Mouse (Mus musculus): Measurements from ENCODE around the gene Spock2. TPM values are rescaled to one million over a fixed set of nuclear protein-coding genes. Genes with fewer than 3 reads are reported as not detected.

Gene Spock2
- polyA plus RNA-seq, 1 experiment from 2014 or later = 8.6 TPM

GRCm38 (mm10) chr10:60080601-60080981, 25.4 kb upstream of the Spock2 start:
- Histone ChIP-seq H3K9me3 (replicated peaks; ENCODE audit: control insufficient read depth, low read length) (no peaks in the 10 kb centered on the region), H3K27me3 (ENCODE audit: control insufficient read depth, insufficient read depth, low read length) (no peaks in the 10 kb centered on the region), H3K4me1 (ENCODE audit: control insufficient read depth, insufficient read depth, low read length) (peaks cover 51% of the 10 kb centered on the region), H3K4me3 (ENCODE audit: low read length) (no peak overlapping the region), H3K27ac (ENCODE audit: low read length) (peak overlapping the region; percentile 87), H3K4me2 (ENCODE audit: low read depth, low read length) (peak overlapping the region; percentile 14; the same call in 1 of the 2 replicates), H3K36me3 (ENCODE audit: control insufficient read depth, insufficient read depth) (no peaks in the 10 kb centered on the region), H3K9ac (ENCODE audit: low read length) (peak overlapping the region; percentile 42; the same call in 1 of the 2 replicates)
- ATAC-seq (replicated peaks; ENCODE audit: extremely low read depth, insufficient read depth, low FRiP score) = no peak
- 13% methylated on average over 5 of the region's 5 CpGs for WGBS

DNA sequence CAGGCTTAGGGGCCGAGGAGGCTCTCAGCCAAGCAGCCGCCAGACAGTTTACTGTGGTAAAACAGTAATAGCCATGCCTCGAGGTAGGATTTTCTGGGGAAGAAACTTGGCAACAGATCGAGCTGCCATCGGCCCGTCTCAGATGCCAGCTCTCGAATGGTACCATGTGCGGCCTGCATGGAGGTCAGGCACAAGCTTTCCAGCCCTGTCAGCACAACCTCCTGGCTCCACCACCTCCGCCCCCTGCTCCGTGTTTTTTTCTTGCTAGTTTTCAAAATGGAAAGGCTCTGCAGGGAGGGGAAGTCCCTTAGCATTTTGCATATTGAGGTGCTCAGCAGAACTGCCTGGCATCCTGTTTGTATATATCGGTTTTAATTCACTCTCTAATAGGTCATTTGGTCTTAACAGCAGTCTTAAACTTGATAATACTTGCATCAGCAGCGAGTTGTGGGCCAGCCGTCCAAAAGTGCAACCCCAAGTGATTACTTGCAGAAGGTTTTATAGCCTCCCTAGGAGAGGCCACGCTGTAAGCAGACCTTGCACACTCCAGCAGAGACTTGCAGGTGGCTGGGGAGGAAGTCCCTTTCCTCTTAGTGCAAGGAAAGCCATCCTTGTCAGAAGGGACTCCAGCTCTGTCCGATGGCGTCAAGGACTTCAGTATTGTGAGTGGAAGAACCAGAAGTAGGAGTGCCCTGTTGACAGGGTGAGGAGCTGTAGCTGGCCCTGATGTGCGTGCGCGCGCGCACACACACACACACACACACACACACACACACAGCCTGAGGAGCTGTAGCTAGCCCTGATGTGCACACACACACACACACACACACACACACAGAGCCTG, 24.8 kb upstream of the Spock2 start:
- peak overlapping the region; percentile 87 for H3K27ac ChIP-seq (ENCODE audit: low read length)
- H3K36me3 ChIP-seq (ENCODE audit: control insufficient read depth, insufficient read depth) = no peaks in the 10 kb centered on the region
- peaks cover 56% of the 10 kb centered on the region for H3K4me1 ChIP-seq (ENCODE audit: control insufficient read depth, insufficient read depth, low read length)
- peak overlapping the region; percentile 42; the same call in 1 of the 2 replicates for H3K9ac ChIP-seq (ENCODE audit: low read length)
- peak overlapping the region; percentile 14; the same call in 1 of the 2 replicates for H3K4me2 ChIP-seq (ENCODE audit: low read depth, low read length)
- peak; percentile 19; the same call in 1 of the 2 replicates for ATAC-seq (replicated peaks; ENCODE audit: extremely low read depth, insufficient read depth, low FRiP score)
- no peaks in the 10 kb centered on the region for H3K27me3 ChIP-seq (ENCODE audit: control insufficient read depth, insufficient read depth, low read length)
- 45% methylated on average over 21 of the region's 21 CpGs for WGBS
- no peaks in the 10 kb centered on the region for H3K9me3 ChIP-seq (replicated peaks; ENCODE audit: control insufficient read depth, low read length)
- no peak overlapping the region for H3K4me3 ChIP-seq (ENCODE audit: low read length)

DNA sequence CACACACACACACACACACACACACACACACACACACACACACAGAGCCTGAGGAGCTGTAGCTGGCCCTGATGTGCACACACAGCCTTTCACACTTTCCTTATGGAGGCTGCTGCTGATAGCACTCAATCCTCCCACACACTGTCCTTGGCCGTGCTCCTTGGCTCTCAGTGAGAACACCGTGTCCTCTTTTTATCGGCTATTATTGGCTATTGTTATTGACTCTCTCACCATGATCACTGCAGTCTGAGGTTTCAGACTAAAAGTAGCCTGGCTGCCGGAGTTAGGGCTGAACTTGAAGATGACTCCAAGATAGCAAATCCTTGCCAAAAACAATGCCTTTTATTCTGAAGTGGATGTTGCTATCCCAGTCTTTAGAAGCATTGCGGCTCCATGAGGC, 24.1 kb upstream of the Spock2 start:
- H3K9me3 ChIP-seq (replicated peaks; ENCODE audit: control insufficient read depth, low read length) = no peaks in the 10 kb centered on the region
- H3K4me3 ChIP-seq (ENCODE audit: low read length) = no peak overlapping the region
- no peaks in the 10 kb centered on the region for H3K27me3 ChIP-seq (ENCODE audit: control insufficient read depth, insufficient read depth, low read length)
- no peak overlapping the region for H3K9ac ChIP-seq (ENCODE audit: low read length)
- peak overlapping the region; percentile 13; the same call in 1 of the 2 replicates for H3K4me2 ChIP-seq (ENCODE audit: low read depth, low read length)
- peaks cover 56% of the 10 kb centered on the region for H3K4me1 ChIP-seq (ENCODE audit: control insufficient read depth, insufficient read depth, low read length)
- ATAC-seq (replicated peaks; ENCODE audit: extremely low read depth, insufficient read depth, low FRiP score) = peak; percentile 42
- no peaks in the 10 kb centered on the region for H3K36me3 ChIP-seq (ENCODE audit: control insufficient read depth, insufficient read depth)
- whole genome bisulfite sequencing = 35% methylated on average over 5 of the region's 5 CpGs
- H3K27ac ChIP-seq (ENCODE audit: low read length) = peak overlapping the region; percentile 87

- peaks cover 5% of the 10 kb centered on the region; the same call in 1 of the 2 replicates for H3K27me3 ChIP-seq (ENCODE audit: control insufficient read depth, insufficient read depth, low read length)
- WGBS = 66% methylated on average over 4 of the region's 4 CpGs
- H3K36me3 ChIP-seq (ENCODE audit: control insufficient read depth, insufficient read depth) = no peaks in the 10 kb centered on the region
- H3K4me3 ChIP-seq (ENCODE audit: low read length) = no peak overlapping the region
- peaks cover 41% of the 10 kb centered on the region for H3K4me1 ChIP-seq (ENCODE audit: control insufficient read depth, insufficient read depth, low read length)
- no peak overlapping the region for H3K27ac ChIP-seq (ENCODE audit: low read length)
- H3K9ac ChIP-seq (ENCODE audit: low read length) = no peak overlapping the region
- H3K4me2 ChIP-seq (ENCODE audit: low read depth, low read length) = no peak overlapping the region
- no peak for ATAC-seq (replicated peaks; ENCODE audit: extremely low read depth, insufficient read depth, low FRiP score)
- no peaks in the 10 kb centered on the region for H3K9me3 ChIP-seq (replicated peaks; ENCODE audit: control insufficient read depth, low read length)
Measured at GRCm38 (mm10) chr10:60084065-60084464, 22.0 kb upstream of the Spock2 start.

DNA sequence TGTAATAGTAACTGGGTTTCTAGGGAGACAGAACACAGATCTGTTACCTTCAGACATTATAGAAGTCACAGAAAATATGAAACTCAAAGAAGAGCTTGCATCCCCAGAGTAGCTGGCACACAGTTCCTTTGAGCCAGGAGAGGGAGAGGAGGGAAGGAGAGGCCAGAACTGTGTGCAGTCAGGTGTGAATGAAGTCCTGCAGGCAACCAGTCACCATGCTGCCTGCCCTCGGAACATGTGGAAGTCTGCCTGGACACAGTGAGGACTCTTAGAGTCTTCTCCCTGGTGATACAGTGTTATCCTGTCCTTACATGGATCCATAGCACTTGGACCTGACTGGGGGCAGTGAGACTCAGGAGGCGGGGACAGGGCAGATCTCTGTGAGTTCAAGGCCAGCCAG, 13.7 kb upstream of the Spock2 start:
- H3K36me3 ChIP-seq (ENCODE audit: control insufficient read depth, insufficient read depth) = no peaks in the 10 kb centered on the region
- 87% methylated on average over 2 of the region's 2 CpGs for WGBS
- H3K27me3 ChIP-seq (ENCODE audit: control insufficient read depth, insufficient read depth, low read length) = peaks cover 5% of the 10 kb centered on the region; the same call in 1 of the 2 replicates
- no peaks in the 10 kb centered on the region for H3K9me3 ChIP-seq (replicated peaks; ENCODE audit: control insufficient read depth, low read length)
- no peaks in the 10 kb centered on the region for H3K4me1 ChIP-seq (ENCODE audit: control insufficient read depth, insufficient read depth, low read length)
- H3K9ac ChIP-seq (ENCODE audit: low read length) = no peak overlapping the region
- H3K4me3 ChIP-seq (ENCODE audit: low read length) = no peak overlapping the region
- ATAC-seq (replicated peaks; ENCODE audit: extremely low read depth, insufficient read depth, low FRiP score) = no peak
- no peak overlapping the region for H3K4me2 ChIP-seq (ENCODE audit: low read depth, low read length)
- H3K27ac ChIP-seq (ENCODE audit: low read length) = no peak overlapping the region

DNA sequence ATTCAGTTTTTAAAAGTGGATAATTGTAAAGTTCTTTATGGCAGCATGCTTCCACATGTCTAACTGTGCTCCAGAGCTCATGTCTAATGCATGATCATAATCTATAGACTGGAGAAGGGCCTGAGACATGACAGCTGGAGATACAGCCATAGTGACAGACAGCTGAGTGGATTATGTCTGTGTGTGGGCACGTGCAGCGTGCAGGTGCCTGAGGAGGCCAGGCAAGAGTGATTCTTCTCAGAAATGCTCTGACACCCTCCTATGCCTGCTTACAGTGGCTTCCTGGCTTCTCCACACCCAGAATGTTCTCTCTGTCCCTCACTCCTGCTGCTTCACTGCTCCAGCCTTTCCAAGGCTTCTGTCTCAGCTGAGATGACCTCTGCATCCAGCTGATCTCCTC, 12.3 kb upstream of the Spock2 start:
- ATAC-seq (replicated peaks; ENCODE audit: extremely low read depth, insufficient read depth, low FRiP score) = no peak
- H3K4me2 ChIP-seq (ENCODE audit: low read depth, low read length) = no peak overlapping the region
- H3K27me3 ChIP-seq (ENCODE audit: control insufficient read depth, insufficient read depth, low read length) = no peaks in the 10 kb centered on the region
- no peaks in the 10 kb centered on the region for H3K4me1 ChIP-seq (ENCODE audit: control insufficient read depth, insufficient read depth, low read length)
- no peaks in the 10 kb centered on the region for H3K9me3 ChIP-seq (replicated peaks; ENCODE audit: control insufficient read depth, low read length)
- no peak overlapping the region for H3K27ac ChIP-seq (ENCODE audit: low read length)
- no peak overlapping the region for H3K9ac ChIP-seq (ENCODE audit: low read length)
- no peak overlapping the region for H3K4me3 ChIP-seq (ENCODE audit: low read length)
- WGBS = 80% methylated on average over 2 of the region's 2 CpGs
- 0 out of 2 replicates have a peak, but pooled peaks cover 3% of the 10 kb centered on the region for H3K36me3 ChIP-seq (ENCODE audit: control insufficient read depth, insufficient read depth)

DNA sequence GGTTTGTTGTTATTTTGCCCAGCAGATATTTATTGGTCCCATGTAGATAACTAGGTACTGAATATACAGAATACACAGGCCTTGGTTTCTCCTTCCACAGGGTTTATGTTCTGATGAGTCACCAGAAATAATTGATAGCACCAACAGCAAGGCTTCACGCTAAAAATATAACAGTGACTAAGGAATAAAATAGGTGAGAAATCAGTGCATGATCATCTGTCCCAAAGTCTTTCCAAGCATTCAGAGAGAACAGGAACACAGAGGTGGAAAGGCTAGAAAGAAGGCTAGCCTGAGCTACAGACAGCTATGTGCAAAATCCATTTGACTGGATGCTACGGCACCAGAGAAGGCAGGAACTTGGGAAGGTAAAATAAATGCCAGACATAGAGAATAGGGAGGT, 10.5 kb upstream of the Spock2 start:
- no peaks in the 10 kb centered on the region for H3K9me3 ChIP-seq (replicated peaks; ENCODE audit: control insufficient read depth, low read length)
- no peak overlapping the region for H3K4me2 ChIP-seq (ENCODE audit: low read depth, low read length)
- H3K4me1 ChIP-seq (ENCODE audit: control insufficient read depth, insufficient read depth, low read length) = no peaks in the 10 kb centered on the region
- H3K36me3 ChIP-seq (ENCODE audit: control insufficient read depth, insufficient read depth) = peaks cover 5% of the 10 kb centered on the region; the same call in 1 of the 2 replicates
- ATAC-seq (replicated peaks; ENCODE audit: extremely low read depth, insufficient read depth, low FRiP score) = no peak
- WGBS = 79% methylated on average over 2 of the region's 2 CpGs
- H3K4me3 ChIP-seq (ENCODE audit: low read length) = no peak overlapping the region
- H3K9ac ChIP-seq (ENCODE audit: low read length) = no peak overlapping the region
- no peak overlapping the region for H3K27ac ChIP-seq (ENCODE audit: low read length)
- H3K27me3 ChIP-seq (ENCODE audit: control insufficient read depth, insufficient read depth, low read length) = no peaks in the 10 kb centered on the region

GRCm38 (mm10) chr10:60096302-60096701, 9.7 kb upstream of the Spock2 start:
- no peak overlapping the region for H3K4me3 ChIP-seq (ENCODE audit: low read length)
- no peak overlapping the region for H3K27ac ChIP-seq (ENCODE audit: low read length)
- H3K27me3 ChIP-seq (ENCODE audit: control insufficient read depth, insufficient read depth, low read length) = no peaks in the 10 kb centered on the region
- no peak for ATAC-seq (replicated peaks; ENCODE audit: extremely low read depth, insufficient read depth, low FRiP score)
- H3K9me3 ChIP-seq (replicated peaks; ENCODE audit: control insufficient read depth, low read length) = 0 out of 2 replicates have a peak, but pooled peaks cover 3% of the 10 kb centered on the region
- H3K9ac ChIP-seq (ENCODE audit: low read length) = no peak overlapping the region
- no peak overlapping the region for H3K4me2 ChIP-seq (ENCODE audit: low read depth, low read length)
- WGBS = 61% methylated on average over 1 of the region's 1 CpGs
- H3K4me1 ChIP-seq (ENCODE audit: control insufficient read depth, insufficient read depth, low read length) = no peaks in the 10 kb centered on the region
- H3K36me3 ChIP-seq (ENCODE audit: control insufficient read depth, insufficient read depth) = peaks cover 9% of the 10 kb centered on the region; the same call in 1 of the 2 replicates

- H3K9me3 ChIP-seq (replicated peaks; ENCODE audit: control insufficient read depth, low read length) = 0 out of 2 replicates have a peak, but pooled peaks cover 3% of the 10 kb centered on the region
- H3K9ac ChIP-seq (ENCODE audit: low read length) = no peak overlapping the region
- no peak for ATAC-seq (replicated peaks; ENCODE audit: extremely low read depth, insufficient read depth, low FRiP score)
- no peaks in the 10 kb centered on the region for H3K27me3 ChIP-seq (ENCODE audit: control insufficient read depth, insufficient read depth, low read length)
- H3K4me1 ChIP-seq (ENCODE audit: control insufficient read depth, insufficient read depth, low read length) = no peaks in the 10 kb centered on the region
- no peak overlapping the region for H3K27ac ChIP-seq (ENCODE audit: low read length)
- H3K4me3 ChIP-seq (ENCODE audit: low read length) = no peak overlapping the region
- no peak overlapping the region for H3K4me2 ChIP-seq (ENCODE audit: low read depth, low read length)
- H3K36me3 ChIP-seq (ENCODE audit: control insufficient read depth, insufficient read depth) = peaks cover 9% of the 10 kb centered on the region; the same call in 1 of the 2 replicates
- 87% methylated on average over 9 of the region's 9 CpGs for WGBS
Measured at GRCm38 (mm10) chr10:60097146-60097545, 8.9 kb upstream of the Spock2 start.
